Mouse (Mus musculus): ENCODE measurements around the gene Slit1.

DNA sequence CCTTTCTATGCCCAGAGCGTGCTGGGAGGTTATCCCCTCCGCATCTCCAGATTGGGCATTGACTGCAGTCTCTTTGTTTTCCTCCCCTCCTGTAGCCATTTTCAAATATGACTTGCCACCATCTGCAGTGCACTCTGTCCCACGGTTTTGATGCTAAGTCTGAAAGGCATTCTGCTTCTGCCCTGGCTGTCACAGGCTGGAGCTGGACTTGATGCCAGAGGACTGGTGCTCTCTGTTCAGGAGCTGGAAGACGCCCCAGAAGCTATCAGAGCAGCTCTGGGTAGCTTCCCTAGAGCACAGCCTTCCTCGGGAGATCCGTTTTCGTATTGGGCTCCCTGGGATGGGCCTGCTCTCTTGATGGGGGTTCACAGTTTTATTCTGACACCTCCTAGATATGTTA lies 154.4 kb downstream of the Slit1 start:
- TF ChIP-seq GATA1 (IDR thresholded peaks at IDR 0.05; ENCODE audit: borderline replicate concordance, low read length) = no peak
- TF ChIP-seq FLI1 (IDR thresholded peaks at IDR 0.05; ENCODE audit: low read length) = no peak

All from megakaryocyte, embryonic 14.5 days (primary cell).